Mouse (Mus musculus): ENCODE results near the gene Kcnma1. TPM values are rescaled to one million over a fixed set of nuclear protein-coding genes. Genes with fewer than 3 reads are reported as not detected.

The Kcnma1 gene
- total RNA-seq, 2 experiments from 2014 or later, result 32.4 to 53.7 TPM

DNA sequence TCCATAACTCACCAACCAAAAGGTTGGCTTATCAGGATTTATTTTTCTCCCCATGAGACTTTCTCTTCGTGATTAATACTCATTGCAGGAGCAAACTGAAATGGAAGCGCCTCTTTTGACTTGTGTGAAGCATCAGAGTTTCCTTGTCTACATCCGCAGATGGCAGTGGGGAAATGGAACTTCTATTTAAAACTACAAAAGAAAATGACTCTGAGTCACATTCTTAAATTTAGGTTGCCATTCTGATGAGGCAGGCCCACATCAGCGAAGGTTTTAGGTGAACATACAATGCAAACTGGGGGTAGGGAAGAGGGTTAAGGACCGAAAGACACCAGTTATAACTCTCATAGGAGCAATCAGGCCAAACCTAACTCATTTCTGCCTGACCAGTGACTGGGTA is 419.7 kb downstream of the Kcnma1 start:
- no peak for DNase-seq

DNA sequence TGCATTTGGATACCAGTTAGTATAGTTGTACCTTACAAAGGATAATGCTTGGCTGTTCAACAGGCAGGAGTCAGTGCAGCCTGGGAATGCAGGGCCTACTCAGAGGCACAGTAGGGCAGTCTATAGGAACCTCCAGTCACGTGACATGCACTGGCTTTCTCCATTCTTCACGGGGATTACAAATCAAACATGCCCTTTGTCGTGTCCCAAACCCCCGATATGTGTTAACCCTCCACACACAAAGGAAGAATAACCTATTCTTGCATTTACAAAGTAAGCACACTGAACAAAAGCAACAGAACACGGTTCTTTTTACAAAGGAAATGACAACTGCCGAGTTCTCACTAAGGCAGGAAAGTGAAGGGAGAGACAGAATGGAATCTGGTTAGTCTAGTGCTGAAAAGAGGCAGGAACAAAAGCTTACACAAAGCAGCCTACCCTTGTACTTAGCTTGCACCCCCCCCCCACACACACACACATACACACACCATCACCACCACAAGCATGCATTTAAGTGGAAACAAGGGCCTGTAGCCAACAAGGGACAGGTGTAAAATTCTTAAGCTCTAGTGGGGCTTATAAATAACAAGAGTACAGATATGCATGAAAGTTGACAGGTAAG is 421.4 kb downstream of the Kcnma1 start:
- no peak for DNase-seq

DNA sequence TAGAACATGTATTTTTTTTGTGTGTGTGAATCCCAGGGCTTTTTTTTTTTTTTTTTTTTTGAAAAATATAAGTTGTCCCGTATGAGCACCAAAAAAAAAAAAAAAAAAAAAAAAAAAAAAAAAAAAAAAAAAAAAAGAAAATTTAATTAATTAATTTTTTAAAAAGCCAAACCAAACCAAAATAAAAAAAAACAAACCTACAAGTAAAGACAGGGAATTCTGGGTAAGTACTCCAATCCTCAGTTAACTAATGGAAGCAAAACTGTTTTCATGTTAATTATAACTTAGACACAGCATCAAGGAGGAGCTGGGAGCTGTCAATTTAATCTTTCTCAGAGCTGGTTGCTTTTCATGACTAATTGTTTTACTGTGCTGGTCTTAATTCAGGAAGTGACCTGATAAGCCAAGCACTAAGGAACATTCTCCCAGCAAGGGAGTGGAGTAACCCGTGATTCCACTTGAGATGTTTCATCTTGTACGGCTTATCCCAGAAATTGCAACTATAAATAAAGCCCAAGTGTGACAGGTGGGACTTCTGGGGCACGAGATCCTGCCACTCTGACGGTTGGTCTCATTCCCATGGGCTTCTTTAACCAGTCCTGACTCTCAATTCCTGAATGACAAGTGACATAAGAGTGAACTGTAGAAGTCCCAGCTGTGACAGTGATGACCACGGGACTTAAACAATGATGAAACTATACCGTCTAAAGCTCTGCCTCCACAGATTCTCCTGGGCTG is 424.4 kb downstream of the Kcnma1 start:
- DNase-seq, result no peak

- DNase-seq, result no peak
These were observed 426.8 kb downstream of the Kcnma1 start for GRCm38 (mm10) chr14:23587451-23587850.

- no peak for DNase-seq
These were observed 431.1 kb downstream of the Kcnma1 start for GRCm38 (mm10) chr14:23583235-23583634.

- DNase-seq, result no peak
These were observed 433.0 kb downstream of the Kcnma1 start for GRCm38 (mm10) chr14:23581282-23581681.

GRCm38 (mm10) chr14:23575951-23576350 is 438.3 kb downstream of the Kcnma1 start:
- no peak for DNase-seq

GRCm38 (mm10) chr14:23574136-23574535 is 440.2 kb downstream of the Kcnma1 start:
- no peak for DNase-seq

DNA sequence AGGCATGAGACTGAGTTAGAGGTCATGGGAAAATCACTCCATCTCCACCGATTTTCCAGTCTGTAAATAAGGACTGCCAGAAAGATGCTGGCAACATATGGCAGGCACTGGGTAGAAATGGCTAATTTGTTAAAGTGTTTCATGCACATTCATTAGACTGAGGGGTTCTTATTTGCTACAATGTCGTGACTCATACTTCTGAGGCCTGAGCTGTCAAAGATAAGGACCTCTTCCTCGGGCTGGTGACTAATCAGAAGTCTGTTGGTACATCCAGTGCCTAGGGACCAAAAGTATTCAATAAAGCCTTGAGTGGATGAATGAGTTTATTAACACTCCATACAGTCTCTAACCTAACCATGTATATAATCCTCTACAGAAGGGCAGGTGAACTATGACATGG is 440.9 kb downstream of the Kcnma1 start:
- no peak for DNase-seq

- DNase-seq, result no peak
These were observed 441.5 kb downstream of the Kcnma1 start for GRCm38 (mm10) chr14:23572778-23573177.

DNA sequence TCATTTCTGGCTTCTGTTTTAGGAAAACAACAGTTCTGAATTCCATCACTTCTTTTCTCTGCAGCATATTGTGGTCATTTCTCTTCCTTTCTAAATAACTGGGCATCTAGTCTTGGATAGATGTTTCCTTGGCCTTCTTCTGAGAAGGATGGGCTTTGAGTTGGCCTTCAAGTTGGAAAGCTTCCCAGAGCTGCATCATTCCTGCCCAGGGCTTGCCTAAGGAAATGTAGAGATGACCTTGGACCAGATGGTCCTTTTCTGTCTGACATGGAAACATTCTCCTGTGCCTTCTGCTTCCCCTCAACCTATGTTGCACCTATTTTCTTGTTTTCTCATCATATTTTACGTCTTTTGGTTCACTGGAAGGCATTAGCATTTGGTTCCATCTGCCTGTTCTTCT is 444.0 kb downstream of the Kcnma1 start:
- DNase-seq, result no peak

- DNase-seq, result no peak
These were observed 448.4 kb downstream of the Kcnma1 start for GRCm38 (mm10) chr14:23565931-23566330.

DNA sequence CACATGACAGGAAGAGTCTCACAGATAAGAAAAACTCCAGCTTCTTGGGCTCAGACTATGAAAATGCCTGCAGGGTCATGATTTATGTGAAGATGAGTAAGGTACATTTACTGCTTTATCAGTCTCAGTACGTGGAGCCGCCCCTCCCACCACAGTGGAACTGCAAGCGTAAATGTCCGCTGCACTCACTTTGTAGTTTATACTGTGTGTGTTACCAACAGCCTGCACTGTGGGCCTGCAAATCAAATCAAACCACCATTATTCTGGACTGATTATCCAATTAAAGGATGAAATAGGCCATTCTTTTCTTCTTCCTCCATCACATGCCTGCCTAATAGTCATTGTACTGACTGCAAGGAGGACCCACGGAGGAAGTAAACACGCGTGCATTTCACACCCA is 449.8 kb downstream of the Kcnma1 start:
- no peak for DNase-seq

DNA sequence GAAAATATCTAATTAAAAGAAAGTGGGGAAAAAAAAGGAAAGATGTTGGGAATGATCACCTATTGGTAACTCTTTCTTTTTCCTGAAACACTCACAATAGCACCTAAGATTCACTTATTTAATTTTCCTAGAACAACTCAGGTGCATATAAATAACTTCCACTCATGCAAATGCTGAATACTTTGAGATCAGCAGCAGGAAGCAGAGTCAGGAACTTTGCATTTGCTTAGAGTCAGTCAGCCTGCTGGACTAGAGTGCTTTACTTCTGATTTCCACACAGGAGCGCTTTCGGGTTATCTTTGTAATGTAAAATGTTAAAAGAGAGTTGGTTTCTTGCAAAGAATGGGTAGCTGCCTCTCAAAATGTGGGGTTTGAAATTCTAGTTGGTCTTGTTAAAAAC is 451.1 kb downstream of the Kcnma1 start:
- no peak for DNase-seq

- DNase-seq, result no peak
These were observed 458.6 kb downstream of the Kcnma1 start for GRCm38 (mm10) chr14:23555647-23556046.

- no peak for DNase-seq
These were observed 461.9 kb downstream of the Kcnma1 start for GRCm38 (mm10) chr14:23552252-23552974.

DNA sequence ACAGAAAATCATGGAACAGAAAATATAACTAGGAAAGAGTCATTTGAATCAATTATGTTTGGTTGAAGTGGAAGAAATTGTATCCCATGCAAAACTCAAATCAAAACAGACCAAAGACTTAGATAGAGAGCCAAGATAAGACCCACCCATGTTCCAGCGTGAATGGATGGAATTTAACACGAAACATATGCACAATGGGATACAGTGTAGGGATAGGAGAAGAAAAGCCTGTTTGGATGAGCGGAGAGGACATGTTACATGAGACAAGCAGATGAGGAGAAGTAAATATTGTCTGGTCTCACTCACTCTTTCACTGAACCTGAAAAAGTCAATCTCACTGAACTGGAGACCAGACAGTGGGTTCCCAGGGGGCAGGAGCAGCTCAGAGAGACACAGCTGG is 463.8 kb downstream of the Kcnma1 start:
- DNase-seq, result no peak

DNA sequence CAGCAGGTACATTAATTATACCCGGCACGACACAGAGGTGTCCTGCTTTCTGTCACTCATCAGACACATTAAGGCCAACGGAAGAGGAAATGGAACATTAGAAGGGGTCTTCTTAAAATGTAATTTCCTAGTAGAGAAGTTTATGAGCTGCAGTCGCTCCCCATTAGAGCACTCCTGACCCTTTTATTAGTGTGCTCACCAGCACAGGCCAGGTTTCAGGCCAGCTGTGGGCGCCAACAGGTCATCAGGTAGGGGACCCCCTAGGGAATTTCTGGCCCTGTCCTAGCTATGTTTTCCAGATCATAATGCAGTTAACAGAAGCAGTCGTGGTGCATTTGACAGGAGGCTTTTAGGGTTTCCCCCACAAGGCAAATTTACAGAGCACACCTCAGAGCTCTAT is 472.2 kb downstream of the Kcnma1 start:
- DNase-seq, result no peak

DNA sequence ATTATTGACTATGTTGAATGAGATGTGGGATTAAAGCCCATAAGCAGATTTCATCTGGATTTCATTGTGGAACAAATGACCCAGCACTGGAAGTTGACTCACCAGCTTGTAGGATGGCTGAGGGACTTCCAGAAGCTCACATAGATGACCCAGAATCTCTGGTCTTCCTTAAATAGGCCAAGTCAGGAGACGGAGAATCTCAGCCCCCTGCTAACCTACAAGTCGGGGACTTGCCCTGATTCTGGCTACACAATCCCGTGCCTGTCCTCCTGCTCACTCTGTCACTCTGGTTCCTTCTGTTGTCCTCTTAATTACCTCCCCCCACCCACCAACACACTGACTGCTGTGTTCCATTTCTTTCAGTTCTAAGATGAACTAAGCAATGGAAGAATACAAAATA is 474.7 kb downstream of the Kcnma1 start:
- no peak for DNase-seq

DNA sequence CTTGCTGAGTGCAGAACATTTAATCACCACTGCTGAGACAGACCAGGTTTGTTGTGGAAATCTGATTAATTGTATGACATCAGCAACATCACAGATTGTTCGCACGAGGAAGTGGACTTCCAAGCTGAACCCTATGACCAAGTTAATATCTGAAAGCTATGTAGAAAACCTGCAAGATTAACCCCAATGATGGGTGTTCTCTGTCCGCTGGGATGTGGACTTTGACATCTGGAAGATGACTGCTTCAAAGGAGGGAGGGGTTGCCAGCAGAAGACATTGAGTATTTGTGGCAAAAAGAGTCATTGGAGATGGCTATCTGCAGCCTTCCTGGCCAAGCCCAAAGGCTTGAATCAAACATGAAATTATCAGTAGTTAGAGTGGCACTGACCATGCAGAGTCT is 480.9 kb downstream of the Kcnma1 start:
- DNase-seq, result no peak

DNA sequence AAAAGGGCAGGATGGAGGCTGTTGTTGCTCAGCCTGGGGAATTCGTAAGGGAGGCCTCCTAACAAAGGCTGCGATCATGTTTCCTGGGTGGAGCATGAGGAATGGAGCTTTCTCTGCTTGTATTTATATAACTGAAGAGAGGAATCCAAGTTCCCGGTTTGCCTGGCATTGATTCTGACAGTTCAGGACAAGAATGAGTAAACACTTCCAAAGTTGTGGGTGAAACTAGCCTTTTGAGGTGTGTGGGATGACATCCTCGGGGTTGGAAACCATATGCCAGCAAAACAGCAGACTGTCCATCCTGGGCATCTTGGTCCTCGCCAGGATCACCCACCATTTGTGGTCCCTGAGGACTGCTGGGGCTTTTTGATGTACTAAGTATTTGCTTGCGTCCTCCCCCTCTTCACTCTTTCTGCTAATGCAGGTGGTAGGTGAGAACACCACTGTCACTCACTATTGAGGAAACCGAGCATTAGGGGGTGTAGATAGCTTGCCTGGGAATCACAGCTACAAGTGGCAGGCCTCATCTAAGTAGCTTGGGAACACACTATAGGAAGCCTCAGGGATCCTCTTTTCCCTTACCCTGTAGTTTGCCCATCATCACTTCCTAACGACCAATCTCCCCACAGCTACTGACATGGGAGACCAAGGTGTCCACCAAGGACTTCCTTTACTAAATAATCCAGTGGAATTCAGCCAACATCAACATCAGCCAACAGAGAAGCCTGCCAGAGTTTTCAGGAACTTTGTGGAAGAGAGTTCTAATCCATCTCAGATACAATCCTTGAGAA is 482.4 kb downstream of the Kcnma1 start:
- DNase-seq, result no peak

- DNase-seq, result peak; percentile 21
These were observed 484.6 kb downstream of the Kcnma1 start for GRCm38 (mm10) chr14:23529720-23530119.

DNA sequence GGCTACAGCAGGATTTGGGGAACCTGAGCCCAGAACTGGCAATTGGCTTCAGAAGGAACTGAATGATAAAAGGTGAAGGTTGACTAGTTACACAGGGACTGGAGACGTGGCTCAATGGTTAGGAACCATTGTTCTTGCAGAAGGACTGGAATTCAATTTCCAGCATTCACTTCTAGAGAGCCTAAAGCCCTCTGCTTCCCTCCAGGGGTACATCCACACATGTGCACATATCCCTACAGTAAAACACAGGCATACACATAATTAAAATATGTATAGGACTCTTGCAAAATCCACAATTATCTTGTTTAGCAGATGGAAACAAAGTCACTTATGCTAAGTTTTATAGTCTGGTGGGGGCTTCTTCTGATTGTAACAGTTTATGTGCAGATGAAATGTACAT is 485.1 kb downstream of the Kcnma1 start:
- no peak for DNase-seq

Measured in gastrocnemius, postnatal 25 days (tissue).